Mouse (Mus musculus): Measurements from ENCODE around the gene Snx29.

Snx29 gene

GRCm38 (mm10) chr16:11778715-11779460, 456.2 kb downstream of the Snx29 start:
- DNase-seq (ENCODE audit: low read depth, low spot score): no peak

GRCm38 (mm10) chr16:11782082-11782481, 459.4 kb downstream of the Snx29 start:
- DNase-seq (ENCODE audit: low read depth, low spot score): no peak

- no peak for DNase-seq (ENCODE audit: low read depth, low spot score)
Measured at GRCm38 (mm10) chr16:11783337-11783736, 460.6 kb downstream of the Snx29 start.

- no peak for DNase-seq (ENCODE audit: low read depth, low spot score)
Measured at GRCm38 (mm10) chr16:11784354-11784753, 461.6 kb downstream of the Snx29 start.

- DNase-seq (ENCODE audit: low read depth, low spot score): no peak
Measured at GRCm38 (mm10) chr16:11785806-11786205, 463.1 kb downstream of the Snx29 start.

- no peak for DNase-seq (ENCODE audit: low read depth, low spot score)
Measured at GRCm38 (mm10) chr16:11790476-11790875, 467.8 kb downstream of the Snx29 start.

- DNase-seq (ENCODE audit: low read depth, low spot score): no peak
Measured at GRCm38 (mm10) chr16:11793391-11793790, 470.7 kb downstream of the Snx29 start.

- DNase-seq (ENCODE audit: low read depth, low spot score): no peak
Measured at GRCm38 (mm10) chr16:11794628-11795027, 471.9 kb downstream of the Snx29 start.

GRCm38 (mm10) chr16:11795758-11796460, 473.2 kb downstream of the Snx29 start:
- no peak for DNase-seq (ENCODE audit: low read depth, low spot score)

- DNase-seq (ENCODE audit: low read depth, low spot score): no peak
Measured at GRCm38 (mm10) chr16:11801960-11802539, 479.3 kb downstream of the Snx29 start.

Measured in CD4-positive helper T cell, adult 2 months (primary cell).